Mouse (Mus musculus): ENCODE data around the gene Trpm2.

Gene Trpm2

DNA sequence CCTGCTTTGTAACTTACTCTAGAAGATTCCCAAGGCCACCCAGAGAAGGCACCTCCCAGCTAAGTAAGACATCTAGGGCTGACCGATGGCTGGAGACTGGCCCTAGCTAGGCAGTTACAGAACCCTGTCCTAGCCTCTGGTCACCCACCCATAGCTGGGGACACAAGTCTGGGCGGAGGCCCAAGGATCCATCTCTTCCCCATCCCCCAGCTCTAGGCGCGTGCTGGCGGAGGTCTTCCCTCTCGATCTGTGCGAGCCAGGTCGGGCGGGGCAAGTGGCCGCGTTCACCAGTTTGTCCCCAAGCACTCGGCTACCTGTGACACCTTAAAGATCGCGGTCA, 68.5 kb downstream of the Trpm2 start:
- DNase-seq: no peak

DNA sequence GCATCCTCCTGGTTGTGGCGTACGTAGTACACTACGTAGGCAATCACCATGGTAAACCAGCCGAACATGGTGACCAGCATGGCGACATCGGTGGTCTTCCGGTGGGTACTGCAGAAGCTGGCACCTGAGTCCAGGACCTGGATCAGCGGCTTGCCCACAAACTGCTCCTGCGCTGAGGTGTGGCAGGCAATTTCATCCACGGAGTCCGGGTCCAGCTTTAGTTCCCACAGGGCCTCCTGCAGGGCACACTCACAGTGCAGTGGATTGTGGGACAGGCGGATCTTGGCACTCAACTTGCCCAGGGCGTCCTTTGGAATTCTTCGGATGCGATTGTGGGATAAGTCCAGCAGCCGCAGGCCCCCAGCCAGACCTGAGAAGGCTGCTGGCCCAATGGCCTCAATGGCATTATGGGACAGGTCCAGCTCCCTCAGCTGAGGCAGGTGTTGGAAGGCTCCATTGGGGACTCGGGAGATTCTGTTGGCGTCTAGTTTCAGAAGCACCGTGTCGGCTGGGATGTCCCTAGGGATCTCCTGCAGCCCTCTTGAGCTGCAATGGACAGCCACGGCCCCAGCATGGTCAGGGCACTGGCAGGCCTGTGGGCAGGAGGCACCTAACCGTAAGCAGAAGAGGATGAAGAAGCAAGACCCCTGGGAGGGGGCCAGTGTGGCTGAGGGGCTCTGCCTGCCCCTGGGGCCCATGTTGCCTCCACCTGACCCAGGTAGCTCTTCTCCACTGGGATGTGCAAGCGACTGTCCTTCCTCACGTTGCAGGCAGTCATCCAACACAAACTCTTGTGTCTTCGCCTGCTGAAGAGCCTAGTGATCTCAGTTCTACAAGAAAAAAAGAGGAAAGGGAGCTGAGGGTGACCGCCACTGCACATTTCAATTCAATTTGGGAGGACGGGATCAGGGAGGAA, 69.2 kb downstream of the Trpm2 start:
- no peak for DNase-seq

DNA sequence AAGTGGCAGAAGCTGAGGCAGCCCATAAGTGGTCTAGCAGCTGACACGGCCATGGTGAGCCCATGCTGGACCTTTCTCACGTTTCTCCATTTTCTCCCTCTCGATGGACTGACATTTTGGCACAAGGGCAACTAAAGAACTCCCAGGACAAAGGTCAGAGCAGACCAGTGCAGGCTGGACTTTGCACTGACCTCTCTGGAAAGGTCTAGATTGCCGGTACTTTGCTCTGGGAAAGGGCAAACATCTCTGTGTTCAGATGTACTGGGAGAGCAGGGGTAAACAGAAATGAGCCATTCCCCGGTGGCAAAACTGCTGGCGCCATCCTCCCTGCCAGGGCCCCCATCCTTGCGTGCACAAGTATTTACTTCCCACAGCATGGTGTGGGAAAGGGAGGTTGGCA, 70.2 kb downstream of the Trpm2 start:
- no peak for DNase-seq

DNA sequence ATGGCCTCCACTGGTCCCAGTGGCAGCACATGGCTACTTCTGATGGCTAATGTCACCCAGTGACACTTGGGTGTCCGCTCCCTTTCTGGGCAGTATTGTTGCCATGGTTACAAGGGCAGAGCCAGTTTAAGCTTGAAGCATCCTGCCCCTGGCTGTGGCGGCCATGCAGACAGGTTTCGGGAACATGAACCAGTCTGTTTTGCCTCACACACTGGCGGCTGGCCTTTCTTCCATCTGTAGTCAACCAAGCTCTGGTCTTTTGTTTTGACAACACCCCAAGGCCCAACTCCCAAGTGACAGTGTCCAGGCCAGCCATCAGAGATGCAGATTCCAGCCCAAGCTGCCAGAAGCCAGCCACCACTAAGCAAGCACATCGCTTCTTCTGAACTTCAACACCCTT, 74.8 kb downstream of the Trpm2 start:
- no peak for DNase-seq

DNA sequence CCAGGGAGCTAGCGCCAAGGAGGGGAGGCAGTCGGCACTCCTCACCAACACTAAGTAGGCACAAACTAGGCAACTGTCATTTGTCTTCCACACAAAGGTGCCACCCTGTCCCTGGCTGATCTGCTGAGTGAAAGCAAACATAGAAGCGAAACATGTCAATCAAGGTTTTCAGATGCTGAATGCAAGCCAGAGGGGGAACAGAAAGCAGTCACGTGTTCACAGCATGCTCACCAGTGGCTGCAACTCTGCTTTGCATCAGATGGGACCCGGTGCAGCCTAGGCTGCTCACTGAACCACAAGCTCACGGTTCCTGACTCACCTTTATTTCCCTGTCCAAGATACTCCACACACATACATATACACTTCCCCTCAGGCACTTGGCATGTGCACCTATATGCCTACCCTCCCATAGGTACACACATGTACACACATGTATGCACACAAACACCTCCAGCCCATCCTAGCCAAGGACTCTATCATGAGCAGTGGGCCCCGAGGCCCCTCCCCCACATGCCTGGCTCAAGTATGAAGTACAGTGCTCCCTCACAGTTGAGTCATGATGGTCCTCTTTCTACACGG, 79.3 kb downstream of the Trpm2 start:
- DNase-seq: no peak

DNA sequence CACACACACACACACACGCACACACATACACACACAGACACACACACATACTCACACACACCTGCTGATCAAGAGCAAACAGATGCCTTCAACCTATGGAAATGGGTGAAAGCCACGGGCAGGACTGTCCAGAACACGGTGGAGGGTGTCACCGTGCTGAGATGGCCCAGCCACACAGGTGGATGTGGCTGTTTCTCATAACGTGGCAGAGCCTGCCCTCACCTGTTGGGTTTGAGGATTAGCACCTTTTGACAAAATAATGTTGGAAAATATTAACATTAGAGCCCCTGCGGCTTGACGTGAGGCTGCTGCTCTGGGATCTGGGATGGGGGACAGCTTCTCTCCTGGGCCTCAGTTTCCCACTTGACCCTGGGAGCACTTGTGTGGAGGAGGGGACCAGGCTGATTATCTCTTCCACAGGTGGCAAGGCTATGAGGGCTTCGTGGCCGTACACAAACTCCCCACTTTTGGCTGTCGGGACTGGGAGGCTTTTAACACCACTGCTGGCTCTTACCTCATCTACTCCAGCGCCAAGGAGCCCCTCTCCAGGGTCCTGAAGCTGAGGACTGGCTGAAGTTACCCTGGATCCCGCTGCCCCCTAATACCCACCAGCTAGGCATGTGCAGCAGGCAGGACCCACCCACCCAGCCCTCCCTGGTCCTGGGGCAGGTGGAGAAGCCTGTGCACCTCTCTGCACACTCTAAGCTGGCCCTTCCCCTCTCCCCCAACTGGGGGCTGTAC, 84.2 kb downstream of the Trpm2 start:
- no peak for DNase-seq

DNA sequence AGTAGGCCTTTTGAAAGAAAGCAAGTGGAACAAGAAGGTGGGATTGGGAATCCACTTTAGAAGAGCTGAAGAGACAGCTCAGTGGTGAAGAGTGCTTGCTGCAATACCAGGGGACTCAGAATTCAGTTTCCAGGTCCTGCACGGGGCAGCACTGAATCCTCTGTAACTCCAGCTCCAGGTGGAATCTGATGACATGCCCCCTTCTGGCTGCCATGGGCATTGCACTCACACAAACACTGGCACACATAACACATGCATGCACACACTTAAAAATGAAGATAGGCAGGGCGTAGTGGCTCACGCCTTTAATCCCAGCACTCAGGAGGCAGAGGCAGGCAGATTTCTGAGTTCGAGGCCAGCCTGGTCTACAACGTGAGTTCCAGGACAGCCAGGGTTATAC, 87.8 kb downstream of the Trpm2 start:
- no peak for DNase-seq

DNA sequence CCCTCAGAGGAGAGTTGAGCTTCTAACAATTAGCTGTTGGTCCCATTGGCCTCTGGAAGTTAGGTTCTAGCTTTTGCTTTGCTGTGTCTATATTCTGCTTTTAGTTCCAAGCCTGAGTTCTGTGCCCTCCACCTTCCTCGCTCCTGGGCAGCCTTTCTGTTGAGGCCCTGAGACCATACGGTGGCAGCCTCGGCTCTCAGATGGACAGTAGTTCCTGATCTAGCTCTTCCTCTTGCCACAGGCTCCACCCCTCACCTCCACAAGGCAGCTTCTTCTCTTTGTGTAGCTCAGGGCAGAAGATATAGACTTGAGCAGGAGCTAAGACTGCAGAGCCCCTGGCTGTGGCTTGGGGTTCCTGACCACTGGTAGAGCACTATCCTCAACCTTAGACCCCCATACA, 90.1 kb downstream of the Trpm2 start:
- no peak for DNase-seq

DNA sequence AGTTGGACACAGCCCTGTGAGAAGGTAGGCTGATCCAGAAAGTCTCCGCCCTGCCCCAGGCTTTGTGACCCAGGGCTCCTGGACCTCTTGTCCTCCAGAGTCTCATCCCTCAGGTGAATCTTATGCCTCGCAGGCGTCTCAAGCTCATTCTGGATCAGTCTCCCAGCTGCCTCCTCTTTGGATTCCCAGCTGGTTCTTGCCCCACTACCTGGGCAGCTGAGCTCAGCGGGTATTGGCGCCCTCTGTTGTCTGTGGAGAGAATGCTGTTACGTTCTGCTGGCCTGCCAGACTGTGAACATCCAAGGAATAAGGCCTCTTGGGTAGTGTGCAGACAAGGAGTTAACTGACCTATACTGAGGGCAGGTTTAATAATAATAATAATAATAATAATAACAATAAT, 91.4 kb downstream of the Trpm2 start:
- no peak for DNase-seq

DNA sequence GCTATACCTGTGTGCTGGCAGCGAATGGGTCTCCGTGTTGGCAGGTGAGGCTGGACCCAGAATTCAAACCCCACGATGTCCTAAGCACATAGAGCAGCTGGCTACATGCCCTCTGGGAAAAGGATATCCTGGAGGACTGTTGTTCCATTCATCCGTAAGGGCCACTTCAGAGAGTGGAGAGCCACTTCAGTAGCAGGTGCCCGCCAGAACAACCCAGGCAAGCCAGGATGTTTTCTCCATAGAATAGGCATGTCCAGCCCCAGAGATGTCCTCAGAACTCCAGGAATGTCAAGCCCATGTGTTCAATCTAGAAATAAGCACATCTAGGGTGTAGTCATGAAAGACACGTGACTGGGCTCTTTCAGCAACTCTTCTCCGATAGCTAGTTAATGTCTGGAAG, 100.7 kb downstream of the Trpm2 start:
- no peak for DNase-seq

DNA sequence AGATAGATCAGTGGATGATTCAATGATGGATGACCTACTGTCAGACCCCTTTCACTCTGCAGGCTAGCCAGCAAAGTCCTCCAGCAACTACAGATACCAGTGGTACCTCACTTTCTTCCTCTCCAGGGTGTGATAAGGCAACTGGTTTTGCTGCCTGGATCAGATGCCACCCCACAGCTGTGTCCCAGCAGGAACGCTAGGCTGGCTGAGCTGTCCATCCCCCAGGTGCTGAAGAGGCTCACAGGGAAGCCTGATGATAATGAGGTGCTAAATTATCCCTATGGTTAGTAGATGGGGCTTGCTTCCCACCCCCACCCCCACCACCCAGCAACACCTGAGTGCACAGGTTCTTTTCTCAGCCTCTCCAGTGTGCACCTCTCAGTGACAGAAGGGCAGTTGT, 102.8 kb downstream of the Trpm2 start:
- no peak for DNase-seq

DNA sequence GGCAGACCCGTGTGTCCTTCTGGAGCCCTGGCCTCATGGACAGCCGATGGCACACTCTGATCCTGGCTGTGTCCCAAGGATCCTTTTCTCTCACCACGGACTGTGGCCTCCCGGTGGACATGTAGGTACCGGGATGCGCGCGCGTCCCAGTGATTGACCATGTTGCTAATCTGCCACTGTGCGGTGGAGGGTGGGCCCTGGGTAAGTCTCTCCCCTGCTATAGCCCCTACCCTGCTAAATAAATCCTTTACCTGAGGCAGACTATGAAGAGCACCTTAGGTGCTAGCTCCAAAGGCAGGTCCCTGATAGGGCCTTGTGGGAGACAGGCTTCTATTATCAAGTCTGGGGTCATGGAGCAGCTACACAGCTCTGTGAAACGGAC, 105.6 kb downstream of the Trpm2 start:
- no peak for DNase-seq

DNA sequence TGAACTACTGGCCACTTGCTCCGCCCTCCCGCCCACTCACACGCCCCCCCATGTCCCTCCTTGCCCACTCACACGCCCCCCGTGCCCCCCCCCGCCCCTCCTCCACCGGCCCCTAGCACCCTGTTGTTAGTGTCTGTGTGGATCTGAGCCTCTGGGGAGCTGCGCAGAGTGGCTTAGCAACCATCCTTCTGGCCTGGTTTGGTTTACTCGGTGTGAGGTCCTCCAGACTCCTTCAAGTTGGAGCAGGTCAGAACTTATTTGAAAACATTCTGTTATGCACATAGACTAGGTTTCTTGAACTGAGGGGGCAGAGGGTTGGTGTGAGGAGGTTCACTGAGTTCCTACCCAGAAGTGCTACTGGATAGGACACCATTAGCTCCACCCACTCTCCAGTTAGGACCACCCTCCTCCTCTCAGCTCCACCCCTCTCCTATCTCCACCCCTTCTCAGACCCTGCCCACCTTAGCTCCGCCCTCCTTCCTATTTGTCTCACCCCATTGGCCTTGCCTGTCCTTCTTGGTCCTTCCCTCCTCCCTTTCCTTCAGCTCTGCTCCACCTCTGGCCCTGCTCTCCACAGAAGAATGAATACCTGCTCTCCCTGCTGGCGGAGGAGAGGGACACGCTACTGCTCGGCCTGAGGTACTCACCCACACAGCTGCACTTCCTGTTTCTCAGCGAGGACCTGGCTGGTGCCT, 106.1 kb downstream of the Trpm2 start:
- no peak for DNase-seq

DNA sequence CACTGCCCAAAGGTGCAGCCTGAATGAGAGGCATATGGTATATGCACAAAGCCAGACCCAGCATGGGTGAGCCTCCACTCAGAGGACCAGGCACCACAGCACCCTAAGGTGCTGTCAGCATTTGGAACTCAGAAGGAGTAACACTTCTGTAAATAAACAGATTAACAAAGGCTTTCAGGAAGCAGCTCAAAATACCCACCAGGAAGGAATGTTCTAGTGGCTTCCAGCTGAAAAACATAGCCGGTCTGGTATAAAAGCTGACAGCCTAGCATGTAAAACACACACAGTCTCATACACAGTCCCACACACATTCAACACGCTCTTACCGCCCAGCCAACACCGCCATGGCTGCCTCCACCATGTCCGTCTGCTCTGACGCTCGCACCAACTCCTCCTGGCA, 108.7 kb downstream of the Trpm2 start, which contains the start of gene Gm3285:
Gm3285 (plus strand) TSS at position 301 of the 400 bp plus-strand sequence.
- DNase-seq: no peak
